Mouse (Mus musculus): ENCODE data around the gene Ywhah. TPM values are rescaled to one million over a fixed set of nuclear protein-coding genes. Genes with fewer than 3 reads are reported as not detected.
A peak's percentile ranks its signal among the peaks of the same experiment; 100 is the strongest.

Gene Ywhah
- total RNA-seq, 1 experiment: 99.0 TPM

GRCm38 (mm10) chr5:33019426-33019821 lies 808 bp downstream of the Ywhah start:
- TF ChIP-seq CHD2 (IDR thresholded peaks at IDR 0.05; ENCODE audit: low read depth, low read length) (no peak), ZC3H11A (IDR thresholded peaks at IDR 0.05; ENCODE audit: borderline replicate concordance, low read depth, low read length) (no peak), MAFK (IDR thresholded peaks at IDR 0.05; ENCODE audit: insufficient read depth, low read depth, low read length) (no peak), HCFC1 (IDR thresholded peaks at IDR 0.05; ENCODE audit: borderline replicate concordance, insufficient read depth, low read length) (0 out of 2 replicates have a peak, but pooled peaks have one; percentile 6), ZNF384 (IDR thresholded peaks at IDR 0.05; ENCODE audit: low read depth, low read length) (no peak)
- H3K36me3 ChIP-seq (ENCODE audit: control insufficient read depth, insufficient read depth, low read length, poor library complexity, severe bottlenecking): peaks cover 6% of the 10 kb centered on the region
- peaks cover 5 to 6% of the 10 kb centered on the region in 2 experiments; a peak in 3 of 4 replicates for H3K4me1 ChIP-seq (ENCODE audit: control insufficient read depth in 2 of 2, insufficient read depth in 2 of 2, low read length in 2 of 2, poor library complexity in 1 of 2)
- H3K4me3 ChIP-seq (ENCODE audit: insufficient read depth in 1 of 2, low read depth in 1 of 2, low read length in 2 of 2, poor library complexity in 1 of 2, severe bottlenecking in 1 of 2): peak overlapping the region; percentile 90 to 93
- peak overlapping the region; percentile 98 for H3K27ac ChIP-seq (ENCODE audit: insufficient read depth, low read depth, low read length, poor library complexity, severe bottlenecking)
- peak; percentile 22 for DNase-seq (ENCODE audit: low read depth, low spot score)
- H3K9ac ChIP-seq (ENCODE audit: insufficient read depth, low read depth, low read length, poor library complexity, severe bottlenecking): peak overlapping the region; percentile 96
- no peaks in the 10 kb centered on the region for H3K9me3 ChIP-seq (ENCODE audit: control insufficient read depth, insufficient read depth, low read depth, low read length)
- in situ Hi-C loops (cut with MboI; ENCODE audit: low sequenced_read_pairs in 2 of 2, unreplicated experiment in 2 of 2): no loop called here

GRCm38 (mm10) chr5:33021622-33022021 lies 3.0 kb downstream of the Ywhah start:
- Histone ChIP-seq H3K4me3 (ENCODE audit: insufficient read depth in 1 of 2, low read depth in 1 of 2, low read length in 2 of 2, poor library complexity in 1 of 2, severe bottlenecking in 1 of 2) (peak overlapping the region in 1 of 2 experiments; percentile 13; a peak in 1 of 4 replicates), H3K9ac (ENCODE audit: insufficient read depth, low read depth, low read length, poor library complexity, severe bottlenecking) (peak overlapping the region; percentile 58; the same call in 1 of the 2 replicates), H3K4me1 (ENCODE audit: control insufficient read depth in 2 of 2, insufficient read depth in 2 of 2, low read length in 2 of 2, poor library complexity in 1 of 2) (peaks cover 5 to 6% of the 10 kb centered on the region in 2 experiments; a peak in 3 of 4 replicates), H3K27ac (ENCODE audit: insufficient read depth, low read depth, low read length, poor library complexity, severe bottlenecking) (no peak overlapping the region), H3K9me3 (ENCODE audit: control insufficient read depth, insufficient read depth, low read depth, low read length) (no peaks in the 10 kb centered on the region), H3K36me3 (ENCODE audit: control insufficient read depth, insufficient read depth, low read length, poor library complexity, severe bottlenecking) (peaks cover 13% of the 10 kb centered on the region)
- in situ Hi-C loops (cut with MboI; ENCODE audit: low sequenced_read_pairs in 2 of 2, unreplicated experiment in 2 of 2): no loop called here
- TF ChIP-seq ZC3H11A (IDR thresholded peaks at IDR 0.05; ENCODE audit: borderline replicate concordance, low read depth, low read length) (no peak), CHD2 (IDR thresholded peaks at IDR 0.05; ENCODE audit: low read depth, low read length) (no peak), HCFC1 (IDR thresholded peaks at IDR 0.05; ENCODE audit: borderline replicate concordance, insufficient read depth, low read length) (no peak), ZNF384 (IDR thresholded peaks at IDR 0.05; ENCODE audit: low read depth, low read length) (no peak), MAFK (IDR thresholded peaks at IDR 0.05; ENCODE audit: insufficient read depth, low read depth, low read length) (no peak)
- no peak for DNase-seq (ENCODE audit: low read depth, low spot score)

- DNase-seq (ENCODE audit: low read depth, low spot score): no peak
- H3K9ac ChIP-seq (ENCODE audit: insufficient read depth, low read depth, low read length, poor library complexity, severe bottlenecking): no peak overlapping the region
- no peak for TF ChIP-seq CHD2 (IDR thresholded peaks at IDR 0.05; ENCODE audit: low read depth, low read length)
- TF ChIP-seq MAFK (IDR thresholded peaks at IDR 0.05; ENCODE audit: insufficient read depth, low read depth, low read length): no peak
- TF ChIP-seq ZNF384 (IDR thresholded peaks at IDR 0.05; ENCODE audit: low read depth, low read length): no peak
- no peak for TF ChIP-seq HCFC1 (IDR thresholded peaks at IDR 0.05; ENCODE audit: borderline replicate concordance, insufficient read depth, low read length)
- no peak for TF ChIP-seq ZC3H11A (IDR thresholded peaks at IDR 0.05; ENCODE audit: borderline replicate concordance, low read depth, low read length)
- H3K4me3 ChIP-seq (ENCODE audit: insufficient read depth in 1 of 2, low read depth in 1 of 2, low read length in 2 of 2, poor library complexity in 1 of 2, severe bottlenecking in 1 of 2): no peak overlapping the region
- no peaks in the 10 kb centered on the region for H3K9me3 ChIP-seq (ENCODE audit: control insufficient read depth, insufficient read depth, low read depth, low read length)
- in situ Hi-C loops (cut with MboI; ENCODE audit: low sequenced_read_pairs in 2 of 2, unreplicated experiment in 2 of 2): no loop called here
- peaks cover 13% of the 10 kb centered on the region for H3K36me3 ChIP-seq (ENCODE audit: control insufficient read depth, insufficient read depth, low read length, poor library complexity, severe bottlenecking)
- H3K27ac ChIP-seq (ENCODE audit: insufficient read depth, low read depth, low read length, poor library complexity, severe bottlenecking): no peak overlapping the region
- H3K4me1 ChIP-seq (ENCODE audit: control insufficient read depth in 2 of 2, insufficient read depth in 2 of 2, low read length in 2 of 2, poor library complexity in 1 of 2): peaks cover 5 to 6% of the 10 kb centered on the region in 2 experiments; a peak in 3 of 4 replicates
Measured at GRCm38 (mm10) chr5:33023337-33023736, 4.7 kb downstream of the Ywhah start.

GRCm38 (mm10) chr5:33024474-33024873 lies 5.9 kb downstream of the Ywhah start:
- H3K4me3 ChIP-seq (ENCODE audit: insufficient read depth in 1 of 2, low read depth in 1 of 2, low read length in 2 of 2, poor library complexity in 1 of 2, severe bottlenecking in 1 of 2): no peak overlapping the region
- no peaks in the 10 kb centered on the region for H3K9me3 ChIP-seq (ENCODE audit: control insufficient read depth, insufficient read depth, low read depth, low read length)
- peaks cover 13% of the 10 kb centered on the region for H3K36me3 ChIP-seq (ENCODE audit: control insufficient read depth, insufficient read depth, low read length, poor library complexity, severe bottlenecking)
- DNase-seq (ENCODE audit: low read depth, low spot score): no peak
- TF ChIP-seq ZNF384 (IDR thresholded peaks at IDR 0.05; ENCODE audit: low read depth, low read length): no peak
- TF ChIP-seq CHD2 (IDR thresholded peaks at IDR 0.05; ENCODE audit: low read depth, low read length): no peak
- no peak for TF ChIP-seq HCFC1 (IDR thresholded peaks at IDR 0.05; ENCODE audit: borderline replicate concordance, insufficient read depth, low read length)
- no peak overlapping the region for H3K27ac ChIP-seq (ENCODE audit: insufficient read depth, low read depth, low read length, poor library complexity, severe bottlenecking)
- H3K4me1 ChIP-seq (ENCODE audit: control insufficient read depth in 2 of 2, insufficient read depth in 2 of 2, low read length in 2 of 2, poor library complexity in 1 of 2): peaks cover 5 to 6% of the 10 kb centered on the region in 2 experiments; a peak in 3 of 4 replicates
- H3K9ac ChIP-seq (ENCODE audit: insufficient read depth, low read depth, low read length, poor library complexity, severe bottlenecking): no peak overlapping the region
- in situ Hi-C loops (cut with MboI; ENCODE audit: low sequenced_read_pairs in 2 of 2, unreplicated experiment in 2 of 2): no loop called here

Data from ES-E14 (cell line).